8 mouse cellular contexts compared by ENCODE assay signal in genomic region chr2:58565267-58565666, GRCm38 (mm10). TPM values are rescaled to one million over a fixed set of nuclear protein-coding genes. Genes with fewer than 3 reads are reported as not detected.
A peak's percentile ranks its signal among the peaks of the same experiment; 100 is the strongest.
DNase-seq lines count a peak whose midpoint lies in the region; ATAC-seq and TF ChIP-seq lines count a peak whose summit lies in the region.

No protein-coding gene starts in this region.

- peak overlapping the region; percentile 65 for H3K4me3 ChIP-seq in heart, adult 2 months
- H3K4me3 ChIP-seq in lung, postnatal 0 days (ENCODE audit: low read depth, low read length) = peak overlapping the region; percentile 90; the same call in 1 of the 2 replicates
- peak overlapping the region; percentile 92 for H3K4me3 ChIP-seq in stomach, embryonic 15.5 days (replicated peaks)

- intact Hi-C loops in heart, adult 2 months (cut with DNase I) = loop anchor here (1.0 to 5.0 kb wide), 2 partner anchors 85 to 102 kb away; no protein-coding TSS in a partner anchor

- TF ChIP-seq EP300 in heart, adult 2 months (IDR thresholded peaks at IDR 0.05; ENCODE audit: insufficient read depth, low read depth, low read length) = no peak
- TF ChIP-seq EP300 in lung, postnatal 0 days (IDR thresholded peaks at IDR 0.05) = no peak

- no peak for TF ChIP-seq CTCF in heart, adult 2 months (IDR thresholded peaks at IDR 0.05)
- no peak for TF ChIP-seq CTCF in lung, postnatal 0 days (IDR thresholded peaks at IDR 0.05)

- H3K27me3 ChIP-seq in heart, adult 2 months (ENCODE audit: control insufficient read depth, insufficient read depth, low read length) = no peaks in the 10 kb centered on the region
- no peaks in the 10 kb centered on the region for H3K27me3 ChIP-seq in lung, postnatal 0 days (replicated peaks; ENCODE audit: insufficient read depth, low read length)
- H3K27me3 ChIP-seq in stomach, embryonic 15.5 days (replicated peaks) = no peaks in the 10 kb centered on the region

- peaks cover 11% of the 10 kb centered on the region for H3K79me2 ChIP-seq in heart, adult 2 months (replicated peaks; ENCODE audit: control insufficient read depth, insufficient read depth, low read length)

- H3K4me1 ChIP-seq in heart, adult 2 months (ENCODE audit: control insufficient read depth, insufficient read depth, low read length) = peaks cover 13% of the 10 kb centered on the region
- H3K4me1 ChIP-seq in lung, postnatal 0 days (ENCODE audit: insufficient read depth, low read depth, low read length) = peaks cover 9% of the 10 kb centered on the region; the same call in 1 of the 2 replicates
- peaks cover 46% of the 10 kb centered on the region for H3K4me1 ChIP-seq in stomach, embryonic 15.5 days

- TF ChIP-seq POLR2A in heart, adult 2 months (IDR thresholded peaks at IDR 0.05; ENCODE audit: insufficient read depth, low read depth, low read length) = no peak

- DNase-seq in frontal cortex, postnatal 14 days (ENCODE audit: low spot score in 2 of 2) = no peak
- peak; percentile 68 to 73 for DNase-seq in cerebellum, postnatal 36 days
- DNase-seq in heart, adult 2 months = peak; percentile 55 to 69
- peak; percentile 49 for DNase-seq in kidney, postnatal 10 days
- DNase-seq in lung, postnatal 0 days (ENCODE audit: low spot score) = peak; percentile 37

- 17% methylated on average over 6 of the region's 6 CpGs for WGBS in heart, adult 2 months
- 33% methylated on average over 6 of the region's 6 CpGs for WGBS in lung, postnatal 0 days
- WGBS in stomach, embryonic 15.5 days = 62% methylated on average over 6 of the region's 6 CpGs

- H3K9me3 ChIP-seq in lung, postnatal 0 days (ENCODE audit: low read length) = no peaks in the 10 kb centered on the region
- H3K9me3 ChIP-seq in stomach, embryonic 15.5 days = no peaks in the 10 kb centered on the region

- ATAC-seq in frontal cortex, adult (ENCODE audit: low TSS enrichment) = peak; percentile 50
- no peak for ATAC-seq in lung, postnatal 0 days
- ATAC-seq in stomach, embryonic 15.5 days (ENCODE audit: insufficient read depth, low FRiP score, low read depth) = no peak
- ATAC-seq in CD4-positive, CD25-positive, alpha-beta regulatory T cell, adult 4 months = no peak

- no peaks in the 10 kb centered on the region for H3K36me3 ChIP-seq in heart, adult 2 months (ENCODE audit: control insufficient read depth, insufficient read depth, low read length)
- no peaks in the 10 kb centered on the region for H3K36me3 ChIP-seq in lung, postnatal 0 days (ENCODE audit: insufficient read depth, low read length)
- H3K36me3 ChIP-seq in stomach, embryonic 15.5 days = no peaks in the 10 kb centered on the region

- H3K9ac ChIP-seq in heart, adult 2 months (ENCODE audit: low read depth, low read length) = no peak overlapping the region
- no peak overlapping the region for H3K9ac ChIP-seq in lung, postnatal 0 days (replicated peaks; ENCODE audit: low read depth)
- no peak overlapping the region for H3K9ac ChIP-seq in stomach, embryonic 15.5 days

- peak overlapping the region; percentile 89 for H3K27ac ChIP-seq in heart, adult 2 months
- no peak overlapping the region for H3K27ac ChIP-seq in lung, postnatal 0 days (ENCODE audit: low read length)
- 0 out of 2 replicates have a peak overlapping the region, but pooled peaks have one; percentile 8 for H3K27ac ChIP-seq in stomach, embryonic 15.5 days

- H3K4me2 ChIP-seq in lung, postnatal 0 days (replicated peaks; ENCODE audit: low read depth, low read length) = peak overlapping the region; percentile 74
- peak overlapping the region; percentile 45 for H3K4me2 ChIP-seq in stomach, embryonic 15.5 days

RNA-seq across cellular contexts. Expression of gene Acvr1, which starts 1.7 kb away (rescaled TPM):
- total RNA-seq in heart, adult 2 months (2021) = 10 to 100 TPM; 14.6 to 15.7 TPM
- 7.4 and 12.1 TPM in 2 replicates for polyA plus RNA-seq in heart, adult 2 months (2012; rRNA removed)
- polyA plus RNA-seq in lung, postnatal 0 days (2015; fragmentation: Nextera tagmentation; extraction: Ambion mirVana) = 5.8 and 6.0 TPM in 2 replicates
- 6.8 and 7.0 TPM in 2 replicates for polyA plus RNA-seq in stomach, embryonic 15.5 days (2015; fragmentation: Nextera tagmentation; extraction: Ambion mirVana)
- under 1 TPM in 1 of 2 experiments, not detected in 1; 0.17 TPM for polyA plus RNA-seq in CD4-positive, CD25-positive, alpha-beta regulatory T cell, adult 4 months (2017; shearing (Covaris generic))

RNA-seq across cellular contexts. Expression of gene Upp2, which starts 1.8 kb away (rescaled TPM):
- 1 to 10 TPM; 2.2 to 3.3 TPM for total RNA-seq in heart, adult 2 months (2021)
- polyA plus RNA-seq in heart, adult 2 months (2012; rRNA removed) = 3.0 and 5.1 TPM in 2 replicates
- 6.4 and 10.4 TPM in 2 replicates for polyA plus RNA-seq in lung, postnatal 0 days (2015; fragmentation: Nextera tagmentation; extraction: Ambion mirVana)
- polyA plus RNA-seq in stomach, embryonic 15.5 days (2015; fragmentation: Nextera tagmentation; extraction: Ambion mirVana) = 6.7 and 7.1 TPM in 2 replicates
- polyA plus RNA-seq in CD4-positive, CD25-positive, alpha-beta regulatory T cell, adult 4 months (2017; shearing (Covaris generic)) = not detected

Comparison
In these comparisons a context has a peak if more than half of its experiments do, and no peak if none do; other contexts are left out.
1. DNase-seq: peak in cerebellum, postnatal 36 days (2 of 2), heart, adult 2 months (2 of 2), kidney, postnatal 10 days (single experiment) and lung, postnatal 0 days (single experiment); none in frontal cortex, postnatal 14 days (0 of 2).
2. Peak in every context shown above with its lines, with median percentiles within 50 percentile points of each other: H3K4me3 ChIP-seq.